Mouse (Mus musculus): ENCODE data around the gene Adgrf1. TPM values are rescaled to one million over a fixed set of nuclear protein-coding genes. Genes with fewer than 3 reads are reported as not detected.

Gene Adgrf1
- polyA plus RNA-seq, 1 experiment, result not detected

DNA sequence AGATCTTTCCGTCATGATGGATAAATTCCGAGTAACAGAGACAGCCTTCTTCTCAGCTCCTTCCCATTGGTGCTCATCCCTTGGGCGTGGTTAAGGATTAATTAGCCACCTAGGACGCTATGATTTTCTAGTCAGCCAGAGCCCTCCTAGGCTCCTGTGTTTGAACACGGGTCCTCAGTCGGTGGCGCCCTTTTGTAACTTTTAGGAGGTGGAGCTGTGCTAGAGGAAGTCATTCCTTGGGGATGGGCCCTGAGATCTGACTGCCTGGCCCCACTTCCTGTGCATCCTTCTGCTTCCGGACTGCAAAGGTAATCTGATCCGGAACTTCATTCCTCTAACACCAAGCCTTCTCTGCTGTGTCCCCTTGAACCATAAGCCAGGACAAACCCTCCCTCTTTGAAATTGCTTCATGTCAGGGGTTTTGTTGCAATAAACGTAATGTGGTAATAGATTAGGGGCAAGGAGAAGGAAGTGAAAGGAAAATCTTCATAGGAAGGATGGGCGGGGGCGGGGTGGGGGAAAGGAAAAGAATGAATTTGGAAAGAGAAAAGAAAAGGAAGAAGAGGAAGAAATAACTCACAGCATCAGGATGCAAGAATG is 13.5 kb upstream of the Adgrf1 start:
- H3K4me1 ChIP-seq (ENCODE audit: control insufficient read depth, insufficient read depth, insufficient read length, low read length), result peaks cover 29% of the 10 kb centered on the region
- no peak overlapping the region for H3K4me3 ChIP-seq (ENCODE audit: insufficient read depth, low read depth, low read length)
- no peak overlapping the region for H3K27ac ChIP-seq (replicated peaks; ENCODE audit: low read depth, low read length)

DNA sequence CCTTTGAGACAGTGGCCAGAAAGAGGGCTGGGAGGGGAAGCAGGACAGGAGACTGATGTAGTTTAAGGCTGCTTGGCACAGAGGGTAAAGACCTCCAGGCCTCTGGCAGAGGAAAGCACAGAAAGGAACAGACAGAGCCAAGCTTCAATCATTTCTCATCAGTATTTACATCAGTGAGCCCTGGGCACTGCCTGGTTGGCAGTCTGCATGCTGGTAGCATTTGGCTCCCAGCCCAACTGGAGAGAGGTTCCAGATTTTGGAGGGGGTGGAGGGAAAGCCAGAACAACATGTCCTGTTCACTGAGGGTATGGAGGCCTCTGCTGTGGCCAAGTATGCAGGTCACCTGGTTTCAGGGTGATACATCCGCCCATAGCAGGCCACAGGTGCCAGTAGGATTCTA is 12.4 kb upstream of the Adgrf1 start:
- Histone ChIP-seq H3K4me3 (ENCODE audit: insufficient read depth, low read depth, low read length) (no peak overlapping the region), H3K4me1 (ENCODE audit: control insufficient read depth, insufficient read depth, insufficient read length, low read length) (peaks cover 21% of the 10 kb centered on the region), H3K27ac (replicated peaks; ENCODE audit: low read depth, low read length) (no peak overlapping the region; the same call in 1 of the 2 replicates)

DNA sequence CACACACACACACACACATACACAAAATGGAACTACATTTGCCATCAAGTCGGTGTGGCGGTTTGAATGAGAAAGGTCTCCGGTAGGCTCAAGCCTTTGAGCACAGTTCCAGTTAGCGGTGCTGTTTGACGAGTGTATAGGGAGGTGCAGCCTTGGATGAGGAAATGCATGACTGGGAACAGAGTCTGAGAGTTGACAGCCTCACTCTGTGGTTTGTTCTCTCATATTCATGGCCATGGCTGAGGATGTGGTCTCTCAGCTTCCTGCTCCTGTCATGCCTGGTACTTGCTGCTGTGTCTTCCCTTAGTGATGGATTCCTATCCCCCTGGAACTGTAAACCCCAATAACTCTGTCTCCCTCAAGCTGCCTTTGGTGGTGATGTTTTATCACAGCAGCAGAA is 8.2 kb upstream of the Adgrf1 start:
- no peak overlapping the region for H3K27ac ChIP-seq (replicated peaks; ENCODE audit: low read depth, low read length)
- H3K4me3 ChIP-seq (ENCODE audit: insufficient read depth, low read depth, low read length), result no peak overlapping the region
- peaks cover 8% of the 10 kb centered on the region; the same call in 1 of the 2 replicates for H3K4me1 ChIP-seq (ENCODE audit: control insufficient read depth, insufficient read depth, insufficient read length, low read length)

DNA sequence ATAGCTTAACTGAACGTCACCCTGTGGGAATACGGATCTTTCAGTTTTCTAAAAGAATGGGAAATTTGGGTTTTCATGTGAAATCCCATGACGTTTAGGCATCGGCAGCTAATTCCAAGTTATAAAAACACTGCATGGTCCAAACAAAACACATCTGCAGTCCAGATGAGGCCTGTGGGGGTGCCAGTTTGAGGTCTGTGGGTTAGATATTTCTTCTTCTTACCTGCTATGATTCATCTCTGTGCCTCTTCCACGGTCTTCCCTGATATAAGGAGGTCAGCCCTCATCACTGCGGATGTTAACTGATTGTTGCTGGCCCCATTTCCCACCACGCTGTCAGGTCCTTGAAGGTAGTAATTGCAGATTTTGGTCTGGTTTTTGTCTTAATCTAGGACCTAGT is 5.4 kb upstream of the Adgrf1 start:
- Histone ChIP-seq H3K4me1 (ENCODE audit: control insufficient read depth, insufficient read depth, insufficient read length, low read length) (no peaks in the 10 kb centered on the region), H3K4me3 (ENCODE audit: insufficient read depth, low read depth, low read length) (no peak overlapping the region), H3K27ac (replicated peaks; ENCODE audit: low read depth, low read length) (no peak overlapping the region)

DNA sequence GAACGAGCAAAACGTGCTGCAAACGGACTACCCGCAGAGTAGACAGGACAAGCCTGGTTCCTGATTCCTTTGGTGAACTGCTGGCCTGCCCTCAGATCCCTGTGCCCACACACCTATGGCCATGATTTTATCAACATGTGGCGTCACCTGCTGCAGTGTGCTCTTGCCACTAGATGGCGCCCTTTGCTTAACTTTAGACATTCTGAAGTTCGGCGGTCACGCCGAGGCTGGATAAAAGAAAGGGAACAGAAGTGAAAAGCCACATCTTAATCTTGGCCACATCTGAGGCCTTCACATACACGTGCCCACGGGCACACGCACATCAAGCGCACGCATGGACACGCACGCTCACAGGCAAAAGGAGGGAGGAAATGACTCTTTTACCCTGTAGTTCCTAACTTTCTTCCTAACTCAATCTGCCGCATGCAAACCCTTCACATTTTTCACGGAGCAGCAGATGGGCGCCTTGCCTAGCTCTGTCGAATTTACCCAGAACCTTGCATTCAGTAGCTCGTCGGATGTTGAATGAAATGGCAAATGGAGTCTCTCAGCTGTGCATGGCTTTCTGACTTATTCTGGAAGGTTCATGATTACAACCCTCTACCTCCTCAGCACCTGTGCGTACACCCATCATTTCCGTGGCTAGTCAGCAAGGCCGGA is 4.8 kb upstream of the Adgrf1 start:
- Histone ChIP-seq H3K4me3 (ENCODE audit: insufficient read depth, low read depth, low read length) (no peak overlapping the region), H3K27ac (replicated peaks; ENCODE audit: low read depth, low read length) (no peak overlapping the region)

DNA sequence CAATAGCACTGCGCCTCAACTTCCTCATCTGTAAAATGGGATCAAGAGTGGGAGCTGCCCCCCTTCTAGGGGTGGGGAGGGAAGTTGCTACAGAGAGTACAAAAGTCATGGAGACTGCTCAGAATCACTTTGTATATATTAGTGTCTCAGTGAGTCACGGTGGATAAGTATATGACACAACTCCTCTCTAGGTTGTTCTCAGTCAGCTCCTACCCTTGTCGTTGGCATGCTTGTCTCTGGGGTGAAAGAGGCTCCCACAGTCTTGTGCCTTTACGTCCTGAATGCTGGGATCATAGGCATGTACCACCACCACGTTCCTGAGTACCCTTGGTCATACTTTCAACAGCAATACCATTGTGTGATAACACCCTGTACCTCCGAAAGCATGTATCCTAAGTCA is 4.2 kb upstream of the Adgrf1 start:
- no peaks in the 10 kb centered on the region for H3K4me1 ChIP-seq (ENCODE audit: control insufficient read depth, insufficient read depth, insufficient read length, low read length)
- H3K27ac ChIP-seq (replicated peaks; ENCODE audit: low read depth, low read length), result no peak overlapping the region
- H3K4me3 ChIP-seq (ENCODE audit: insufficient read depth, low read depth, low read length), result no peak overlapping the region

More for the DNA sequence above, 4.8 kb upstream of the Adgrf1 start:
- no peaks in the 10 kb centered on the region for H3K4me1 ChIP-seq (ENCODE audit: control insufficient read depth, insufficient read depth, insufficient read length, low read length)

DNA sequence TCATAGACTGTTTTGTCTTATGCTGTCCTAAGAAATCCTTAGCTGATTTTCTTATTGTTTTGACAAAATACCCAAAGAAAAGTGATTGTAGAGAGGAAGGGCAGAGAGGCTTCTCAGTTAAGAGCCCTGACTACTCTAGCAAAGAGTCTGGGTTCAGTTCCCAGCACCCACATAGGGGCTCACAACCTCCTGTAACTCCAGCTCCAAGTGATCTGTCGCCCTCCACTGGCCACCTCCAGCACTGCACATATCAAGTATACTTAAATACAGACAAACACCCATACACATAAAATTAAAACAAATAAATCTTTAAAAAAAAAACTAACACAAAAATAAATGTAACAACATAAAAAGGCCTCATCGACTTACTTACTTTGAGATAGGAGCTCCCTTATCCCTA is 3.5 kb upstream of the Adgrf1 start:
- H3K4me1 ChIP-seq (ENCODE audit: control insufficient read depth, insufficient read depth, insufficient read length, low read length), result no peaks in the 10 kb centered on the region
- no peak overlapping the region for H3K27ac ChIP-seq (replicated peaks; ENCODE audit: low read depth, low read length)
- H3K4me3 ChIP-seq (ENCODE audit: insufficient read depth, low read depth, low read length), result no peak overlapping the region

DNA sequence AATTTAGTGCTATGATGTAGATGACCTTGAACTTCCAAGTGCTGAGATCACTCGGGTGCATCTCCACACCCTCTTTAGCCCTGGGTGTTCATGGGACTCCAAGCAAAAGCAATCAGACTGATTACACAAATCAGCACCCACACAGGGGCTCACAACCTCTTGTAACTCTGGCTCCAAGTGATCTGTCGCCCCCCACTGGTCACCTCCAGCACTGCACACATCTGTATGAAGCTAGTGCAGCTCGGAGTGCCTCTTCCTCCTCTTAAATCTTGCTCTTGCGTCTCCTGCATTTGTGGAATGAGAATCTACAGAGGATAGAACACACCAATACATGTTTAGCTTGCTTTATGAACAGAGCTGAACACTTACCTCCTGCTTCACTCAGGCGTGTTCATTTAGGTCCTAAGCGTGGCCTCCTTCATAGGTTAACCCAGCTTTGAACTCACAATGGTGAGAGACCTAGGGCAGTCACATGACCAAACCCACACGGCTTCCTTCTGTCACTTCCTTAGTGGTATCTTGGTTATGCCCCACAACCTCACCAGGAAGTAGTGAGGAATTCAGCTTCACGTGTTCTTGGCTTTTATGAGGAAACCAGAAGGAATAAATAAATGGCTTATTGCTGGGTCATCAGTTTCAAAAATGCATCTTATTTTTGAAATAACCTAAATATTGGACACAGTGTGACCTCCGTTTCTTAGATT is 2.9 kb upstream of the Adgrf1 start:
- Histone ChIP-seq H3K4me1 (ENCODE audit: control insufficient read depth, insufficient read depth, insufficient read length, low read length) (no peaks in the 10 kb centered on the region), H3K4me3 (ENCODE audit: insufficient read depth, low read depth, low read length) (no peak overlapping the region), H3K27ac (replicated peaks; ENCODE audit: low read depth, low read length) (no peak overlapping the region)

DNA sequence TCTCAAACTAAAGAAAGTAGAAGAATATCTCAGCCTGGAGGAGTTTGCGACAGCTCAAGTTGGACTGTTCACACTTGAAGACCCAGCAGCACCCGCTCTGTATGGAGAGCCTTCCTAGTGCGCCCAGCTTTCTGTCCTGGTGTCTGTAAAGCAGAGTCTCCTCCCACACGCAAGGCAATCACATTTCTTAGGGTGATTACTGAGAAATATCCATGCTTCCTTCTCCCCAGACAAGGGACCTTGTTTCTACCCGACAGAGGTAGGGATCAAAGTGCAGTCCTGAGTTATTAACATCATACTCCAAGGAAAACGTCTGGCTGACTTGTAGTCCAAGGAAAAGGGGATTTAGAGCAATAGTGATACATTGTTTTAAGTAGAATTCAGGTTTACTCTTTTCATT is 6.1 kb downstream of the Adgrf1 start:
- Histone ChIP-seq H3K27ac (replicated peaks; ENCODE audit: low read depth, low read length) (no peak overlapping the region), H3K4me1 (ENCODE audit: control insufficient read depth, insufficient read depth, insufficient read length, low read length) (peaks cover 5% of the 10 kb centered on the region; the same call in 1 of the 2 replicates), H3K4me3 (ENCODE audit: insufficient read depth, low read depth, low read length) (no peak overlapping the region)

DNA sequence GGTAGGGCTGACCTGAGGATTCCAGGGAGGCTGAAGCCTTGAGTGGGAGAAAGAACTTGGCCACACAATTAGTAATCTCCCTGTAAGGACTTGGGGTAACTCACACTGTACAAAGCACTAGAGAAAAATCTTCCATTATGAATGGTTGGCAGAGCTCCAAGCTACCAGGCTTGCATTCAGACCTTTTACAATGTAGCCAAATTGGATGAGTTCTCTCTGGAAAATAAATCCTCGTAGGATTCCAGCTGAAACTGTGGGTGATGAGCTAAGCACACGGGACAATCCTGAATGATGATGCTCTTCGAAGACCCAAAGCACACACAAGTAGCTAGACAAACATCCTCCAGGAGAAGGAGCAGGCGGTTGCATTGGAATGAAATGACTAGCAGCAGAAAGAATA is 7.1 kb downstream of the Adgrf1 start:
- Histone ChIP-seq H3K4me1 (ENCODE audit: control insufficient read depth, insufficient read depth, insufficient read length, low read length) (peaks cover 5% of the 10 kb centered on the region; the same call in 1 of the 2 replicates), H3K27ac (replicated peaks; ENCODE audit: low read depth, low read length) (no peak overlapping the region), H3K4me3 (ENCODE audit: insufficient read depth, low read depth, low read length) (no peak overlapping the region)

DNA sequence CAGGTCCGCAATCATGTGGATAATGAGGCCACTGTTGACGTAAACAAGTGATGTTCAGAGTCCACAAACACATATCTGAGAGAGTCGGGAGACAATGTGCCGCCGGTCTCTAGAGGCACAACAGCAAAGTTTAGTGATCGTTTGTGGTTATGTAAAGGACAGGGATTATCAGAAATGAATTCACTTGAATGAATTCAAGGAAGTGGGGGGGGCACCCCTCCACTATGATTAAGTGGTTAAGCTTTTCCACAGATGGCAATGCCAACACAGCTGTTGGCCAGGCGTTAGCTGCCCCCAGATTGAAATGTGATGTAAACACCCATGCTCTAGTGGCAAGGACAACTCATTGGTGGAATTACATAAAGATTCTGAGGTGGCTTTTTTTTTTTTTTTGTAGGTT is 9.5 kb downstream of the Adgrf1 start:
- Histone ChIP-seq H3K4me1 (ENCODE audit: control insufficient read depth, insufficient read depth, insufficient read length, low read length) (peaks cover 5% of the 10 kb centered on the region; the same call in 1 of the 2 replicates), H3K4me3 (ENCODE audit: insufficient read depth, low read depth, low read length) (no peak overlapping the region), H3K27ac (replicated peaks; ENCODE audit: low read depth, low read length) (no peak overlapping the region)

DNA sequence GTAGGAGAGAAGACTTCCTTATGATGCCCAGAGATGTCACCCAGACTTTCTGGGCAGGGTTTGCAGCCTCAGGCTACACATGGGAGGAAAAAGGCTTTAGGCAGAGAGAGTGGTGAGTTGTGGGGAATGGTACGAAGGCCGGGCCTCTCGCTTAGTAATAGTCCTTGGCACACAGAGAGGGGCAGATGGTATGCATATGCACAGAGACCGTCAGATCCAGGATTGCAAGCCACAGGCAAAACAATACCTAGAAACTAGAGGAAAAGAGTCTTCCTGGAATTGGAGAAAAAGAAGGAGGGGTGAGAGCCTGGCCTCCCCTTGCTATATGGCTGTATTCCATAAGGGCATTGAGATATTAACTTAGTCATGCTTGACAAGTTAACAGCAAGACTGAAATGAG is 12.2 kb downstream of the Adgrf1 start:
- no peak overlapping the region for H3K27ac ChIP-seq (replicated peaks; ENCODE audit: low read depth, low read length)
- H3K4me3 ChIP-seq (ENCODE audit: insufficient read depth, low read depth, low read length), result no peak overlapping the region
- peaks cover 5% of the 10 kb centered on the region; the same call in 1 of the 2 replicates for H3K4me1 ChIP-seq (ENCODE audit: control insufficient read depth, insufficient read depth, insufficient read length, low read length)

DNA sequence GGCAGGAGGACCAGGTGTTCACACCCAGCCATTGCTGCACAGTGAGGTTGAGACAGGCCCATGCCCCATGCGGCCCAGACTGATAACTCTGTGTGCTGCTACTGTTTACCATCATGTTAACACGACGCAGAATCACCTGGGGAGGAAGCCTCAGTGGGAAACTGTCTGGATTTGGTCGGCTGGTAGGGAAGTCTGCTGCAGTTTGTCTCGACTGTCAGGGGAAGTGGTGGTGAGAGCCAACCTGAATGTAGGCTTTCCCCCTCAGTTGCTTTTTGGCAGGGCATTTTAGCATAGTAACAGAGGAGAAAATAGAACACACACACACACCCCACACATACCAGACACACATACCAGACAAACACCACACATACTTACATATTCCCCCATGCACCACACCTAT is 12.7 kb downstream of the Adgrf1 start:
- Histone ChIP-seq H3K4me1 (ENCODE audit: control insufficient read depth, insufficient read depth, insufficient read length, low read length) (peaks cover 5% of the 10 kb centered on the region; the same call in 1 of the 2 replicates), H3K27ac (replicated peaks; ENCODE audit: low read depth, low read length) (no peak overlapping the region), H3K4me3 (ENCODE audit: insufficient read depth, low read depth, low read length) (no peak overlapping the region)

DNA sequence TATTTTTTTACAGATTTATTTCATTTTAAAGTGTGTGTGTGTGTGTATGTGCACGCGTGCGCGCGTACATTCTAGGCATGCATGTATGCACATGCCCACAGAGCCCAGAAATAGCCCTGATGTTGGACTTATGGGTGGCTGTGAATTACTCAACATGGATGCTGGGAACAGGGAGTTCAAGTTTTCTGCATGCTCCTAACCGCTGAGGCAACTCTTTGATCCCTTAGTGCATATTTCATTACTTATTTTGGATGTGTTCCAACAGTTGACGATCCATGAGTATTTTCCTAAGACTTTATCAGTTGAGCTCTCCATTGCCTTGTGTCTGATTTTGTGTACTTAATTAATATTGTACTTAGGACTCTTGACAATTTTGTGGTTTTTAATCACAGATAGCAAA is 29.4 kb downstream of the Adgrf1 start:
- peaks cover 2% of the 10 kb centered on the region; the same call in 1 of the 2 replicates for H3K4me1 ChIP-seq (ENCODE audit: control insufficient read depth, insufficient read depth, insufficient read length, low read length)
- no peak overlapping the region for H3K27ac ChIP-seq (replicated peaks; ENCODE audit: low read depth, low read length)
- H3K4me3 ChIP-seq (ENCODE audit: insufficient read depth, low read depth, low read length), result no peak overlapping the region

DNA sequence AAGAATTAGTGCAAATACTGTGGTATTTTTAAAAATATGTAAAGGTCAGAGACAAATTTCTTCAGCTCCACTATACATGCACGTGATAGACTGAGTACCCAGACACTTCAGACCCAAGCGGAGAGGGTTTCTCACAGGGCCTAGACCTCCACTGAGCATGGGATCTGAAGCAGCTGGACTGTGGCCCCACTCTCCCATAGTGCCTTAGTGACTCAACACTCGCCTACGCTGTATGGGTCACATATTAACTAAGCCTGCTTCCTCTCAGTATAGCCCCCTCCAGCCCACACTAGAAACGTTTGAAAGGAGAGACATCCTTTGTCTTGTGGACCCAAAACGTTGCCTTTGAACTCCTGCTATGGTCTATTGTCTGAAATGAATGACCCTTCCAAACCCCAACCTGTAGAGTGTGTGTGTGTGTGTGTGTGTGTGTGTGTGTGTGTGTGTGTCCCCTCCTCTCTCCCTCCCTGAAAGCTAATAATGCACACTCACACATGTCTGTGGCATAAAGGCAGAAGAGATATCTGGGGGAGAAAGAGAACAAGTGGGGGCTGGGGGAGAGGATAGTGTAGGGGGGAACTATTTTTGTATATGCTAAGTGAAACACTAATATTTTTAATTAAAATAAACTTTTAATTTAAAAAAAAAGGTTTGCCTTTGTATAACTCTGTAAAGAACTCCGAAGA is 56.0 kb downstream of the Adgrf1 start:
- no peak overlapping the region for H3K27ac ChIP-seq (replicated peaks; ENCODE audit: low read depth, low read length)
- H3K4me1 ChIP-seq (ENCODE audit: control insufficient read depth, insufficient read depth, insufficient read length, low read length), result peaks cover 6% of the 10 kb centered on the region; the same call in 1 of the 2 replicates
- H3K4me3 ChIP-seq (ENCODE audit: insufficient read depth, low read depth, low read length), result no peak overlapping the region
